Mouse (Mus musculus) bone marrow macrophage, adult 2 months (primary cell): Measurements from ENCODE around the gene Fcrl5.

Experiments used
- CTCF ChIP-seq: IDR thresholded peaks from 2 replicates; pipeline ENCODE4 v1.5.1; 2012; ENCODE audit warnings: low read depth, mild to moderate bottlenecking, low read length, moderate library complexity
- POLR2A ChIP-seq: IDR thresholded peaks from 2 replicates; pipeline ENCODE4 v1.6.1; 2012; ENCODE audit warnings: mild to moderate bottlenecking, low read depth, low read length, borderline replicate concordance

GRCm38 (mm10) chr3:87399906-87400305 is 35.7 kb upstream of the Fcrl5 start:
- TF ChIP-seq CTCF (no peak), POLR2A (no peak)
